Mouse (Mus musculus) G1E (cell line): ENCODE measurements at regions not wholly inside any gene's neighbourhood (a gene's known extent, or its start where the extent isn't known, plus 50 kb on each side); places are given as distances from the start of the nearest gene placed in this dataset.

ENCODE experiments used
- ATAC-seq: 2 replicates; pipeline ENCODE4 v1.8.0; 2016; ENCODE audit warnings: mild to moderate bottlenecking; ENCODE audit not compliant: insufficient number of reproducible peaks, poor library complexity, low FRiP score, severe bottlenecking; ENCODE audit errors: extremely low read depth
- DNase-seq: peaks from one replicate; pipeline ENCODE4 v3.0.0; 2012; ENCODE audit warnings: low spot score
- H3K27me3 ChIP-seq: 2 replicates; pipeline ENCODE4 v1.6.1; 2012; ENCODE audit warnings: mild to moderate bottlenecking, low read length, inconsistent platforms; ENCODE audit not compliant: insufficient read depth
- H3K36me3 ChIP-seq: replicated peaks from 2 replicates; pipeline ENCODE3; 2012; ENCODE audit warnings: mild to moderate bottlenecking, inconsistent platforms
- H3K4me1 ChIP-seq: 2 replicates; pipeline ENCODE4 v1.6.1; 2012; ENCODE audit warnings: low read depth, low read length, inconsistent platforms, mixed read lengths; ENCODE audit not compliant: insufficient read depth
- H3K4me3 ChIP-seq: 2 replicates; pipeline ENCODE4 v1.5.1; 2012; ENCODE audit warnings: low read depth, mild to moderate bottlenecking, inconsistent platforms, low read length, moderate library complexity, mixed read lengths
- H3K9me3 ChIP-seq: replicated peaks from 2 replicates; pipeline ENCODE4 v1.6.1; 2012; ENCODE audit warnings: inconsistent platforms
- CTCF ChIP-seq: IDR thresholded peaks from 2 replicates; pipeline ENCODE4 v1.5.1; 2012; ENCODE audit warnings: low read depth, low read length, inconsistent platforms, mixed read lengths
- GATA1 ChIP-seq: IDR thresholded peaks from 2 replicates; pipeline ENCODE4 v1.6.1; 2012; ENCODE audit warnings: borderline replicate concordance, low read length, inconsistent platforms, mixed read lengths
- GATA2 ChIP-seq: IDR thresholded peaks from 2 replicates; pipeline ENCODE4 v1.6.1; 2012; ENCODE audit warnings: low read depth, low read length, inconsistent platforms, borderline replicate concordance
- POLR2AphosphoS5 ChIP-seq: IDR thresholded peaks from 2 replicates; pipeline ENCODE4 v1.6.1; 2012; ENCODE audit warnings: low read depth, low read length, inconsistent platforms; ENCODE audit not compliant: insufficient replicate concordance
- TAL1 ChIP-seq: conservative IDR thresholded peaks from 2 replicates; pipeline ENCODE4 v1.6.1; 2012; ENCODE audit warnings: low read depth, low read length, inconsistent platforms, mixed read lengths

- no peak for DNase-seq
- Histone ChIP-seq H3K4me1 (no peaks in the 10 kb centered on the region; the same call in 1 of the 2 replicates), H3K36me3 (no peaks in the 10 kb centered on the region), H3K9me3 (no peaks in the 10 kb centered on the region), H3K4me3 (no peak overlapping the region), H3K27me3 (peaks cover 9% of the 10 kb centered on the region)
- no peak for ATAC-seq
- TF ChIP-seq POLR2AphosphoS5: no peak
- TF ChIP-seq CTCF: no peak
- no peak for TF ChIP-seq GATA2
- TF ChIP-seq GATA1: no peak
- TF ChIP-seq TAL1: no peak
Measured at GRCm38 (mm10) chr4:53304290-53304654, 135.9 kb upstream of the Slc44a1 start.

GRCm38 (mm10) chr4:53303621-53304289 is 136.5 kb upstream of the Slc44a1 start:
- Histone ChIP-seq H3K27me3 (peaks cover 9% of the 10 kb centered on the region), H3K36me3 (no peaks in the 10 kb centered on the region), H3K4me3 (no peak overlapping the region), H3K4me1 (no peaks in the 10 kb centered on the region; the same call in 1 of the 2 replicates), H3K9me3 (no peaks in the 10 kb centered on the region)
- TF ChIP-seq GATA2: no peak
- no peak for TF ChIP-seq TAL1
- TF ChIP-seq GATA1: no peak
- TF ChIP-seq POLR2AphosphoS5: no peak
- TF ChIP-seq CTCF: no peak
- ATAC-seq: no peak
- DNase-seq: no peak

GRCm38 (mm10) chr4:53297975-53298374 is 138.3 kb upstream of the Abca1 start:
- Histone ChIP-seq H3K4me3 (no peak overlapping the region), H3K9me3 (peaks cover 7% of the 10 kb centered on the region), H3K27me3 (peaks cover 9% of the 10 kb centered on the region), H3K36me3 (no peaks in the 10 kb centered on the region), H3K4me1 (no peaks in the 10 kb centered on the region)
- DNase-seq: no peak
- ATAC-seq: no peak
- TF ChIP-seq POLR2AphosphoS5 (no peak), TAL1 (no peak), CTCF (no peak), GATA1 (no peak)

GRCm38 (mm10) chr4:53292606-53293005 is 132.9 kb upstream of the Abca1 start:
- TF ChIP-seq POLR2AphosphoS5: no peak
- no peak for TF ChIP-seq CTCF
- TF ChIP-seq GATA1: no peak
- no peak for TF ChIP-seq TAL1
- TF ChIP-seq GATA2: no peak
- peaks cover 10% of the 10 kb centered on the region for H3K9me3 ChIP-seq
- ATAC-seq: no peak

DNA sequence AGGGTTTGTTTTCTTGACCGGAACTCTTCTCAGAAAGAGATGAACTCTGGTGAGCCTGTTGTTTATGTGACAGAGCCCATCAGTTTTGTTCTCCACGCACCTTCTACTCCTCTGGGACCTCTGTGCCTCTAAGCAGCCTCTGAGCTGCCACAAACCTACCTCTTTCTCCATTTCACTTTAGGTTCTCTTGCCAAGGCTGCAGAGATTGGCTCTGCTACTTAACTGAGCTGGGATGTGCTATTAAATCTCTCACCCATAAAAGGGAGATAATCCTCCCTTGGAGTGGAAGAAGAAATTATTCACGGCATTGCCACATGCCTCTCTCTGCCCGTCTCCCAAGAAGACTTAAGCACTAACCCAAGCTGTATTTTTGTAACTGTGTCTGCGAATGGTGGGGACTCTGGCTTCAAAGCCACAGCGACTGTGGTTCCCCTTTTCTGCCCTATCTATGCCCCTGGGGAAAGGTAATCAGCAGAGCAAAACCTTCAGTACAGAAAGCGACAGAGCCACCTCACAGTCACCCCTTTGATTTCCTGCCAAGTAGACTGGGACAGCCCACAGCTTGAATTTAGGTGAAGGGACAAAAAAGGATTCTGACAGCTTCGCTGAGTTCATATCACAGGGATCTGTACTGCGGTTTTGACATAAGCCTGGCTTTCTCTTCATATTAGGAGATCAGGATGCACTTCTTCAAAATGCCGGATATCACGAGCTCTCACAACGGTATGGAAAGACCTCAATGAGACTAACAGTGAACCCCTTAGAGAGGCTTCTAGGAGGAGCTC is 118.2 kb upstream of the Abca1 start:
- no peak for TF ChIP-seq TAL1
- no peak for TF ChIP-seq POLR2AphosphoS5
- TF ChIP-seq GATA2: no peak
- TF ChIP-seq GATA1: no peak
- TF ChIP-seq CTCF: no peak
- Histone ChIP-seq H3K27me3 (peaks cover 34% of the 10 kb centered on the region), H3K9me3 (no peaks in the 10 kb centered on the region), H3K4me1 (peaks cover 12% of the 10 kb centered on the region), H3K4me3 (no peak overlapping the region), H3K36me3 (no peaks in the 10 kb centered on the region)
- no peak for ATAC-seq
- DNase-seq: no peak

More at GRCm38 (mm10) chr4:53292606-53293005, 132.9 kb upstream of the Abca1 start:
- Histone ChIP-seq H3K4me3 (no peak overlapping the region), H3K36me3 (no peaks in the 10 kb centered on the region), H3K4me1 (no peaks in the 10 kb centered on the region), H3K27me3 (peaks cover 2% of the 10 kb centered on the region; the same call in 1 of the 2 replicates)
- no peak for DNase-seq

DNA sequence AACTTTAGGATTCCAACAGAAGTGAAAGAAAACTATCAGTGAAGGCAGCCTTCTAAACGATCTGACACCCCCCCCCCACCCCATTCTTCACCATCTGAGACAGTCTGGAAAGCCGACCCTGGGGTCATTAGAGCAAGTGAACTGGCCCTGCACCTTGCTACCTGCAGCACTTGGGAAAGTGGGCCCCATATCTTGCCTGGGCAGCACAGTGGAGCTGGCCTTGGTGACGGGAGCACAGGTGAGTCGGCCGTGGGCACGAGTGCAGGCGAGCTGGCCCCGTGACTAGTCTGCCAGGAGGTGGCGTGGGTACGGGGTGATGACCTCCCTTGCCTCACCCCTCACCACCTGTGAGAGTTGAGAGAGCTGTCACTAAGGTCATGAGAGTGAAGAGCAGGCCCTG is 110.7 kb upstream of the Abca1 start:
- TF ChIP-seq POLR2AphosphoS5: no peak
- TF ChIP-seq GATA1: no peak
- TF ChIP-seq CTCF: no peak
- TF ChIP-seq TAL1: no peak
- TF ChIP-seq GATA2: no peak
- Histone ChIP-seq H3K9me3 (no peaks in the 10 kb centered on the region), H3K36me3 (no peaks in the 10 kb centered on the region), H3K4me3 (no peak overlapping the region), H3K4me1 (peaks cover 14% of the 10 kb centered on the region), H3K27me3 (no peaks in the 10 kb centered on the region)
- ATAC-seq (no peak), DNase-seq (no peak)
